Mouse (Mus musculus) spleen, embryonic (tissue): ENCODE measurements around the gene Mmp15.

Source experiments
- CTCF ChIA-PET: fragments of 350-600 bp; sonication (Branson Sonifier 250); formaldehyde crosslinking; loops from one replicate; lab custom pipeline; 2022; lab: Charles Lee

Gene Mmp15

DNA sequence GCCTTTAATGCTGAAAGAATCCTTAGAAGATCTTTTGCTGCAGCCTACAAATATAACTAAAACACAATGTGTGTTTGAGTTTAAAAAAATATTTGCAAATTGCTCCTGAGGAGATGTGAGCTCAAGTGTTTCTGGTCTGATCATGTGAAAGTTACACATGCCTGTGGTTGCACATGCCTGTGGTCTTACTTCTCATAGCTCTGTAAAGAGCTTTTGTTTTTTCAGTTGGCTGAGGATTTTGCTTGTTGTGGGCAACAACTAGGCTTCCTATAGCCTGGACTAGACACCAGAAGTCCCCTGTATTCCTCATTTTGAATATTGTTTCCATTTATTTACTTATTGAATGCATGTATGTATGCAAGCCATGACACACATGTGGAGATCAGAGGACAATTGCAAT lies 15.7 kb upstream of the Mmp15 start:
- CTCF ChIA-PET = no interaction called here

DNA sequence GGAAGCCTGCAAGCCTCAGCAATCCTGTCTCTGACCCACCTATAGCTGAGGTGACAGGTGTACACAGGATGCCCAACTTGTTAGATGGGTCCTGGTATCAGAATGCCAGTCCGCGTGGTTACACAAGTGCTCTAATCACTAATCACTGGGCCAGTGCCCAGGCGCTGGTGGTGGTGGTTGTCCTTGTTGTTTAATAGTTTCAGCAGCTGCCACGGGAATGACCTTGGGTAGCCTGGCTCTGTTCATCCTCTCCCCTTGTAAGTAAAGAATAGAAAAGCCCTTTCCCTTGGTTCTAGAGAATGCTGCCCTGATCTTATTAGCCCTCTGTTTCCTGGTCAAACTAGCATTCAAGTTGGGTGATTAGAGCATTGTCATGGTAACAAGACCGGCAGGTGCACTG lies 10.3 kb upstream of the Mmp15 start:
- CTCF ChIA-PET = no interaction called here

DNA sequence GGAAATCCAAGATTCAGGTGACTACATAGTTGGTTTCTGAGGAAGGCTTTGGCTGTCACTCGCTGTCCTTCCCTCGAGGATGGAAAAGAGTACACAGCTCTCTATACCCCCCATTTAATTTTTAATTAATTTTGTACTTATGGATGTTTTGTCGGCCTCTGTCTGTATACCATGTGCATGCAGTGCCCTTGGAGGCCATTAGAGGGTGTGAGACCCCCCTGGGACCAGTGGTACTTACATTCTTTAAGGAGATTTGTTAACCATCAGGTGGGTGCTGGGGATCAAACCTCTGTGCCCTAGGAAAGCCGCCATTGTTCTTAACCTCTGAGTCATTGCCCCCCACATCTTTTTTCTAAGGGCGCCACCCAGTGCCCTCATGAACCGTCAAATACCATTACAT lies 7.4 kb upstream of the Mmp15 start:
- CTCF ChIA-PET = no interaction called here

GRCm38 (mm10) chr8:95346643-95347545 lies 5.2 kb upstream of the Mmp15 start:
- CTCF ChIA-PET = interaction anchor here (0.6 kb wide), 1 partner anchor 93 kb away, joined by 3 read pairs; no protein-coding TSS in a partner anchor

DNA sequence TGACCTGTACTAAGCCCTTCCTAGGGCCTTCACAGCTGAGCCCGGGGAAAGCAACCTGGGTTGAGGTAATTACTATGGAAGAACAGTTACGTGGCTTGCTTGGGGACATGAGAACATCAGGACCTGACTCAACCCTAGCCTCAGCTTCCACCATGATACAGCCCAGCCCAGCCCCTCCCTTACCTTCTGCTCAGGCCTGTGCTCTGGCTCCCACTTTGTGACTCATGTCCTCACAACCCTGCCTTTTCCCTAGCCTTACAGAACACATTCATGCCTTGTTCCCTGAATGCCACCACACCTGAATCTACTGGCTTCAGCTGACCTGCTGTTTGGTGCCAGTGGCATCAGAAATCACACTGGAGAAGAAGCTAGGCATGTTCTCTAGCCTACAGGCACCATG lies 3.7 kb upstream of the Mmp15 start:
- CTCF ChIA-PET = interaction anchor here (0.7 kb wide), 1 partner anchor 54 kb away, joined by 4 read pairs; no protein-coding TSS in a partner anchor

DNA sequence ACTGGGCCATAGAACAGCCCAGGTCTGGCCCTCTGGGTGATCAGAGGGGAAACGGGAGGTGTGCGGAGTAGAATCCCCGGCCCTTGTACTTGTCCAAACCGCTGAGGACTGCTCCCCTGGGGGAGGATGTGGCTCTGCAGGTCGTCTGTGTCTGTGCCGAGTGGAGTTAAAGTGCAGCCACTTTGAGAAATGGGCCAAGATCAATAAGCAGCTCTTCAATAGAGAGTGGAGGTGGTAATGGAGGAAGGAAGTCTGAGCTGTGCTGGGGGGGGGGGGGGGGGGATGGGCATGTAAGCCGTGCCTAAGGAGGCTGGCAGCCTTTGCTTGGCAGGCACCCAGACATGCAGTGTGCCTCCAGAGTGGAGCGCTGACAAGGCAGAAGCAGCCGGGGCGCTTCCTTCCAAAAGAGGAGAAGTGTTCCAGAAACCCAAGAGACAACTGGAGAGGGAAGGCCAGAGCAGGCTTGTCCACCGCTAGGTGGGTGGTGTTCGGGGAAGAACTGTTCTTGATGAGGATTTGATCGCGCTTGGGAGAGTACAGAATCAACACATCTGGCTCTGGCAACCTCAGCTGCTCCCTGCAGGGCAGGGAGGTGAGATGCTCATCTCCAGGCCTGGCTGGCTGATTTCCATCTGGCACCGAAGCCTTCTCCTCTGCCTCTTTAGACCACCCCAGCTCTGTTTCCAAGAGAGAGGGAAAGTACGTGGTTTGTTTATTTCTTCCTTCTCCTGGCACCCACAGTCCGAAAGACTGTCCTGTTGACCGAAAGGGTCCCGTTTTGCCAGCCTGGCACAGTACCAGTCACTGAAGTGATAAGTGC lies 3.0 kb upstream of the Mmp15 start:
- CTCF ChIA-PET = interaction anchor here (0.7 kb wide), 1 partner anchor 55 kb away, joined by 4 read pairs; no protein-coding TSS in a partner anchor

- CTCF ChIA-PET = no interaction called here
Measured at GRCm38 (mm10) chr8:95351461-95351860, 607 bp upstream of the Mmp15 start.

DNA sequence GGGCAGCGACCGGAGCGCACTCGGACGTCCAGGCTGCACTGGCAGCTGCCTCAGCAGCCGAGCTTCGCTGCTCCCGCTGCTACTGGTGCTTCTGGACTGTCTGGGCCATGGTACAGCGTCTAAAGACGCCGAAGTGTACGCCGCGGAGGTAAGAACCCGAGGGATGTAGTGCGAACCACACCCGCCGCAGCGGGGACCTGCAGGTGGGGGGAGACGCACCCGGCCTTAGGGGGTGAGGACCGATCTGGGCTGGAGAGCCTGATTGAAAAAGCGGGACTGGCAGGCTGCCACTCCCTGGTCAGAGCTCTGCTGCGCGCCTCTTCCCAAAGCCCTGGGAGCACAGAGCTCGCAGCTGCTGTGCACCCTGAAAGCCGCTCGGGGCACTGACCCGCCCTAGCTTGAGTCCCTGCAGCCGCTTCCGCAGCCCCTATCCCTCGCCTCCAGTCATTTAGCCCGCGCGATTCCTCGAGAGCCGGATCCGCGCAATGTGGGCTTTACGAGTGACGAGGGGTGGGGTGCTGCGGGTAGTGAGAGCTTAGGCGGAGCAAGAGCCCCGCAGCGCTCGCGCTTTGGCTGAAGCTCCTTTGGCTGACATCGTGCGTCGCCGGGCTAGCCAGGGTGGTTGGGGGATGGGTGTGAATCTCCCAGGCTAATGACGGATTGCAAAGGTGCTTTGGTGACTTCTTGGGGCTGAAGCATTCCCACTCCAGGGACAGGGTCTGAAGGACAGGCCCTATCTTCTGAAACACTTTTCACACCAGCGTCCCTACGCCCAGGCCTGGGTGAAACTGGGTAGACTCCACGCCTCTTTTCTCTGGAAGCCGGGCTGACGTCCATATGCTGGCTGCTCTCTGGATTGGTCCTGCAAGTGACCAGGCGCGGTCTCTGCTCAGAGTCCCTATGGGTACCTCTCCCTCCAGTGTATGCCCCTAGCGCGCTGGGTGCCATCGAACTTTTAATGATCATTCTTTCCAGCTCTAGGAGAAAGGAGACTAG lies 1.1 kb downstream of the Mmp15 start:
- CTCF ChIA-PET = no interaction called here

GRCm38 (mm10) chr8:95354606-95355005 lies 2.5 kb downstream of the Mmp15 start:
- CTCF ChIA-PET = interaction anchor here (0.7 kb wide), 1 partner anchor 23 kb away, joined by 5 read pairs; no protein-coding TSS in a partner anchor

DNA sequence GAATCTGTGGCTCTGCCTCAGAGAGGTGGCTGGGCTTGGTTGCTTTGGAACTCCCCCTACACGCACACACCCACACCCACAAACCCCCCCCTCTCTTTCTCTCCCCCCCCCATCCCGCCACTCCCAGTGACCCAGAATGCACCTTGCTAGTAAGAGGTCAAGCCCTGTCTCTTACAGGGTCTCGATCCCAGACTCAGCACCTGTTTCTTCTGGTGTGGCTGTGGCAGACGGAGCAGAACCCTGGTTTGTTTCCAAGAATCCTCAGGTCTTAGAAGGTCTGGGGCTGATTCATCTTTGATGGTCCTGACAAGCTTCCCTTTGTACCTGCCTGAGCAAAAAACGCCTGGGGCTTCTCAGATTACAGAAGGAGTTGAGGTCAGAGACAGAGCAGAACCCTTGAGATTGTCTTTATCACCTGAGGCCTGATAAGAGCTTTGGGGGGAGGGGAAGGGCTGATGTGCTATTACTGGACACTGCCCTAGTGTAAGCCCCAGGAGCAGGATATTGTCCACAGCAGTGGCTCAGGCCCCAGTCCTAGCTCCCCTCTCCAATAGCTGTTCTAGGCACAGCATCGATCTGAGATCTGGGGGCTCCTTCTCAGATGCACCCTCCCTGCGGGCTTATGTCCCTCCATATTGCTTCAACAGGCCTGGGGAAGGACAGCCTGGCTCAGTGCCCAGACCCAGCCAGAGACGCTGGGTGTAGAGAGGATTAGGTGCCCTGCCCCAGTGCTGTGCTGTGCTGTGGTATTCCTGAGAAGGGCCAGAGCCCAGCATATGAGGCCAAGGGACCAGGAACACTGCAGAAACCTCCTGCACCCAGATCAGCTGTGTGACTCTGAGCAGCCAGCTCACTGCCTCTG lies 6.7 kb downstream of the Mmp15 start:
- CTCF ChIA-PET = no interaction called here

DNA sequence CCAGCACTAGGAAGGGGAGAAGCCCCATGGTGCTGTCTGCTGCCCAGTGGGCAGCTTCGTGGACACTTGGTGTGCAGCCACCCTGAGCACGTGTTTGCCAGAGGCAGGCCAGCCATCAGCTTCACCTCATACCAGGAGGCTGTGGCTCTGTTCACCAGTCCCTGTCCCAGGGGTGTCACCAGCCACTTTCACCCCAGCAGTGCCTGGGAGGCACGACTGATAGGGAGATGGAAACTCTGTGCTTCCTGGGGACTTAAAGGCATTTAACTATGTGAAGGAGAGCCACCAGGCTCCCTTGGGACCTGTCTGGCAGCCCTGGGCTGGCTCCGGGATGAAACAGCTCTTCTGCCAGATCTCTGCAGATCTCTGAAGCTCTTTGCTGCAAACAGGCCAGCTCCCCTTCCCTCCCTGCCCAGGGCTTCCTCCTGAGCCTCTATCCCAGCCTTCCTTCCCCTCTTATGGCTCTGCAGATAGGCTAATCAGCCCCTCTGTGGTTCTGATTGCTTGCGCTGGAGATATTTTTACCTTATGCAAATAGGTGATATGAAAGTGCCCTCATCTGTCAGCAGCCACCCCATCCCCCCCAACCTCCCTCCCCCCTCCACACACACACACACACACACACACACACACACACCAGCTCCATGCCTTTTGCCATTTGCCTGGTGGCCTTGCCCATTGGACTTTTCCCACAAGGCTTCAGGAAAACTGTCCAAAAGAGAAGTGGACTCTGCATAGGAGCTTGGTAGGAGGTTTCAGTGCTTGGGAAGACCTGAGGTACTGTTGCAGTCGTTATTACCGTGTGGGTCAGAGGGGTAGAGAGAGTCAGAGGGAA lies 8.3 kb downstream of the Mmp15 start:
- CTCF ChIA-PET = no interaction called here

GRCm38 (mm10) chr8:95361016-95361341 lies 8.9 kb downstream of the Mmp15 start:
- CTCF ChIA-PET = no interaction called here

DNA sequence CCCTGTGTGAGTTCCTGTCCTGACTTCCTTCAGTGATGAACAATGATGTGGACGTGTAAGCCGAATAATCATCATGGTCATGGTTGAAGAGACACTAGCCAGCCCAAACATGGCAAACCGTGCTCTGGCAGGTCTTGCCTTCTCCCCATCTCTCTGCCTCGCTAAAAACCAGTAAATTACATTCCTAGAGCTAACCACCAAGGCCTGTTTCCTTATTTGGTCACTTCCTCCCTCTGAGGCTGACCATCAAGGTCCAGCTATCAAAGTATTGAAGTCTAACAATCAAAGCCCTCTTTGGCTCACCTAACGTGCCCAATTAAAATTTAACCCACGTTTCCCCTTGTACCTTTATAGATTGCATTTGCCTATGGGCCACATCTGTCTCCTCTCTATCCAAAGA lies 10.2 kb downstream of the Mmp15 start:
- CTCF ChIA-PET = no interaction called here

DNA sequence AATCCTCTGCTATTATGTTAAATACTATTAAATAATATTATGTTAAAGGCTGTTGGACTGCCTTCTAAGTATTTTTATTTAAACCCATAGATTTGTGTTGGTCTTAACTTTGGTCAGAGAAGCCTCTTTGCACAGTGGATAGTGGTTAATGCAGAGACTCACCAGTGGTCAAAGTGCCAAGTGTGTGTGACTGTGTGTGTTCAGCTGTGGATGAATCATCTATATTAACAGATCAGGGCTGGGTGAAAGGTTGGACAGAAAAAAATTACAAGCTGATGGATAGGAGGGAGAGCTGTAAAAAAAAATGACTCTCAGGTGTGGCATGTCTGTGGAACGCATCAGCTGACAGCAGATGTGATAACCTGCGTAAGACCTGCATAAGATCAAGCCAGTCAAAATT lies 11.8 kb downstream of the Mmp15 start:
- CTCF ChIA-PET = no interaction called here

DNA sequence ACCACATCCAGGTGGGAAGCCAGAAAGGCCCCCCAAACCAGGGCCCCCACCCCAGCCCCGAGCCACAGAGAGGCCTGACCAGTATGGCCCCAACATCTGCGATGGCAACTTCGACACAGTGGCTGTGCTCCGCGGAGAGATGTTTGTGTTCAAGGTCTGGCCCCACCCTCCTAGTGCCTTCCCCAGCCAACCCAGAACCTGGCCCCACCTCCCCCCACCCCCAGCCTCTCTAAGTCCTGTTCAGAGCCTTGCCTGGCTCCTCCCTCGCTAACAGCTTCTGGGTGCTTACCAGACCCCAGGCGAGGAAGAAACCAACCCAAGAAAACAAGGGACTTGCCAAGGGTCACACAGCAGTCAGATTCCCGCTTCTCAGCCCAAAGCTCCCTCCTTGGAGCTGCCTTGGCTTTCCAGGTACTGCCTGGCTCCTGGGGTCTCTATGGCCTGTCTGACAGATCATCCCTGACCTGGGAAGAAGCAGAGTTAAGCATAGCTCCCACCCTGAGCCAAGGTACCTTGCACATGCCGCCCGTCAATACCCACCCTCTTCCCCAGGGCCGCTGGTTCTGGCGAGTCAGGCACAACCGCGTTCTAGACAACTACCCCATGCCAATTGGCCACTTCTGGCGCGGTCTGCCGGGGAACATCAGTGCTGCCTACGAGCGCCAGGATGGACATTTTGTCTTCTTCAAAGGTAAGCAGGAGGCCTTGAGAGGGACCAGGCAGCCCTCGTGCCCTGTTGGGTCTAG lies 17.7 kb downstream of the Mmp15 start:
- CTCF ChIA-PET = no interaction called here

DNA sequence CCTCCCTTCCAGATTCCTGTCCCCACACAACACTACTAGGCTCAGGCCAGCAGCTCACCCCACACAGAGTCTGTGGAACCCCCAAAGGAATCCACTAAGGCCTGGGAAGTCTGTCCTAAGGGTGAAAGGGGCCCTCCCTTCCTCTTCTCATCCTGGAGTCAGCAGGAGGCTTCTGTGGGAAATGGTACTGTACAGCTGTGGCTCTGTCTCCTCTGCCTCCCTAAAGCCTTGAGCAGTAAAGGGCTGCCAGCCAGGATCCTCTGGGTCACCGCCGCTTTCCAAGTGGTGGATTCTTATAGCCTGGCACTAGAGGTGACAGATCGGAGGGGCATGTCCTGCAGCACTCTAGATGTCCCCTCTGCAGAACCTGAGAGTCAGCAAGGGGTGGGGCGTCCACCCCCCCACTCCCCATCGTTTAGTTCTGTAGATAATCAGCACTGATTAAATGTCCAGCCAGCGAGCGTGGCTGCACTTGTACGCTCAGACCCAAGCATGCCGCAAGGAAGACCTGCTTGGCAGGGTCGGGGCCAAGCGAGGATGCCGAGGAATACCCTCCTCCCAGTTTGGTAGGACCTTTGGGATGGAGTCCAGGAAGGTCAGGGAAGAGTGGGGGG lies 21.4 kb downstream of the Mmp15 start:
- CTCF ChIA-PET = no interaction called here

DNA sequence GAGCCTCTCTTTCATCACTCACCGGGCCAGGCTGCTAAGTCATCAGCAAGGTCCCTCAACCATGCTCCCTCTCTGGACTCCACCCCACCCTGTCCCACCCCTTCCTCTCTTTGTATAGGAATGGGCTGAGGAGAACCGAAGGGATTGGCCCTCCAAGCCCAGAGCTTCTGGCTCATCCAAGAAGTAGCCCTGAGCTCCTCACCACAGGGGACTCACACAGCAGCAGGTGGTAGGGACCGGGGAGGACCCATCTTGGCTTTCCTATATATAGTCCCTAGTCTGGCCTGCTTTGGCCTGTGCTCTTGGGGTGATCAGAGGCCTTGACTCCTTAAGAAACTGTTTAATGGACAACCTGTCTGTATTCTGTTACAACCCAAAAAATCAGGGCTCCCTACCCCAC lies 22.4 kb downstream of the Mmp15 start:
- CTCF ChIA-PET = no interaction called here

DNA sequence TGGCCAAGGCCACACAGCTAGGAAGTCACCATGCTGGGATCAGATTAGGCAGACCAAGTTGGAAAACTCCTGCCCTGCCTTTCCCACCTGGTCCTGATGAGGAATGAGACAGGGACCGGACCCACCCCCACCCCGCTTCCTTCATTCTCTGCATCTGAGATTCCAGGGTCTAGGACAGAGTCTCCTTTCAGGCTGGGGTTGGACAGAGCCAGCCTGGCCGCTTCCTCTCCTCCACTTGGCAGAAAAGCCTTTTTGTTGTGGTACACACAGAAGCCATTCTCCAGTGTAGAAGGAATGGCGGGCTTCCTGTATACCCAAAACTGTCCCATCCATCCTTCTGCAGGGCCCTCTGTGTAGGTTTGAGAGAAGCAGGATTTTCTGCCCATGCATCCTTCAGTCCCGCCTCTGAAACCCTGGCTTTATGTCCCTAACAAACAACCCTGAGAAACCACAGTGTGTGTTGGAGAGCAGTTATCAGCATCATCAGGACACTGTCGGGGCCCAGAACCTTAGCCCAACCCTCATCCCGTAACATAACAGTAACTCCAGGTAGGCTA lies 23.4 kb downstream of the Mmp15 start:
- CTCF ChIA-PET = no interaction called here
